Mouse (Mus musculus) kidney, postnatal 0 days (tissue): Measurements from ENCODE around the gene Cyp1a2. TPM values are rescaled to one million over a fixed set of nuclear protein-coding genes. Genes with fewer than 3 reads are reported as not detected.
A peak's percentile ranks its signal among the peaks of the same experiment; 100 is the strongest.

Experiments used
- ATAC-seq: fragments of 200-750 bp; cut with Nextera tagmentation; replicated peaks from 2 replicates; pipeline ENCODE4 v1.8.0; 2017; ENCODE audit warnings: low read depth, moderate number of reproducible peaks, moderate TSS enrichment, moderate library complexity; ENCODE audit not compliant: low FRiP score
- DNase-seq: peaks from one replicate; pipeline ENCODE4 v3.0.0-alpha.2; 2016; ENCODE audit warnings: low spot score
- H3K27ac ChIP-seq: fragments of 300-500 bp; sonication (generic); 2 replicates; pipeline ENCODE4 v1.5.1; 2014; ENCODE audit warnings: mild to moderate bottlenecking
- H3K27me3 ChIP-seq: fragments of 300-500 bp; sonication (generic); 2 replicates; pipeline ENCODE4 v1.6.1; 2014; ENCODE audit warnings: low read length, mixed read lengths; ENCODE audit not compliant: insufficient read depth
- H3K36me3 ChIP-seq: fragments of 300-500 bp; sonication (generic); 2 replicates; pipeline ENCODE4 v1.6.1; 2014; ENCODE audit warnings: low read length, mixed read lengths; ENCODE audit not compliant: insufficient read depth
- H3K4me1 ChIP-seq: fragments of 300-500 bp; sonication (generic); replicated peaks from 2 replicates; pipeline ENCODE4 v1.6.1; 2014; ENCODE audit warnings: antibody characterized with exemption, low read length, mixed read lengths; ENCODE audit not compliant: insufficient read depth
- H3K4me2 ChIP-seq: fragments of 300-500 bp; sonication (generic); 2 replicates; pipeline ENCODE4 v1.6.1; 2014; ENCODE audit warnings: mild to moderate bottlenecking, low read length, moderate library complexity, mixed read lengths
- H3K4me3 ChIP-seq: fragments of 300-500 bp; sonication (generic); replicated peaks from 2 replicates; pipeline ENCODE4 v1.5.1; 2014; ENCODE audit warnings: low read depth, low read length
- H3K9ac ChIP-seq: fragments of 300-500 bp; sonication (generic); 2 replicates; pipeline ENCODE4 v1.6.1; 2014; ENCODE audit warnings: low read depth, low read length
- H3K9me3 ChIP-seq: fragments of 300-500 bp; sonication (generic); replicated peaks from 2 replicates; pipeline ENCODE4 v1.6.1; 2016; ENCODE audit warnings: low read length, inconsistent platforms, mixed read lengths
- CTCF ChIP-seq: IDR thresholded peaks from 2 replicates; pipeline ENCODE4 v1.5.1; 2016; ENCODE audit warnings: antibody characterized with exemption, low read depth, mild to moderate bottlenecking, moderate library complexity
- WGBS: fragments of 180-500 bp; shearing (Covaris S2); extraction: QIAGEN DNeasy Blood & Tissue Kit; methylation state at CpG from one replicate; pipeline ENCODE4 v1.1.7; 2014; 5-methylcytosine and 5-hydroxymethylcytosine counted together
- polyA plus RNA-seq: library from polyadenylated mRNA; unstranded; fragments of >200 nt; fragmentation: Nextera tagmentation; extraction: Ambion mirVana; gene quantifications from 2 replicates; pipeline ENCODE4 v1.2.1, GENCODE M21; 2015

Gene Cyp1a2
- polyA plus RNA-seq, 1 experiment from 2014 or later: not detected

- no peaks in the 10 kb centered on the region for H3K36me3 ChIP-seq
These were observed 24.5 kb downstream of the Cyp1a2 start for GRCm38 (mm10) chr9:57658970-57659369.

GRCm38 (mm10) chr9:57657843-57658242 lies 25.7 kb downstream of the Cyp1a2 start:
- WGBS: 48% methylated on average over 4 of the region's 4 CpGs
- Histone ChIP-seq H3K36me3 (no peaks in the 10 kb centered on the region), H3K4me1 (no peaks in the 10 kb centered on the region), H3K4me3 (no peak overlapping the region), H3K27me3 (no peaks in the 10 kb centered on the region), H3K9ac (no peak overlapping the region), H3K9me3 (no peaks in the 10 kb centered on the region), H3K4me2 (no peak overlapping the region), H3K27ac (no peak overlapping the region)
- ATAC-seq (no peak), DNase-seq (no peak)
- TF ChIP-seq CTCF: peak; percentile 46

More at GRCm38 (mm10) chr9:57658970-57659369, 24.5 kb downstream of the Cyp1a2 start:
- DNase-seq: no peak
- WGBS: 89% methylated on average over 4 of the region's 4 CpGs
- H3K4me1 ChIP-seq: no peaks in the 10 kb centered on the region
- H3K9ac ChIP-seq: no peak overlapping the region
- no peaks in the 10 kb centered on the region for H3K27me3 ChIP-seq
- TF ChIP-seq CTCF: peak; percentile 26; the same call in 1 of the 2 replicates
- H3K9me3 ChIP-seq: no peaks in the 10 kb centered on the region
- no peak overlapping the region for H3K4me2 ChIP-seq
- H3K27ac ChIP-seq: no peak overlapping the region
- H3K4me3 ChIP-seq: no peak overlapping the region
- no peak for ATAC-seq

GRCm38 (mm10) chr9:57656631-57657350 lies 26.7 kb downstream of the Cyp1a2 start:
- no peak for TF ChIP-seq CTCF
- no peak overlapping the region for H3K4me3 ChIP-seq
- no peaks in the 10 kb centered on the region for H3K36me3 ChIP-seq
- no peaks in the 10 kb centered on the region for H3K4me1 ChIP-seq
- WGBS: 70% methylated on average over 19 of the region's 19 CpGs
- no peak overlapping the region for H3K4me2 ChIP-seq
- no peak overlapping the region for H3K9ac ChIP-seq
- ATAC-seq: no peak
- no peaks in the 10 kb centered on the region for H3K9me3 ChIP-seq
- H3K27me3 ChIP-seq: no peaks in the 10 kb centered on the region
- H3K27ac ChIP-seq: no peak overlapping the region
- DNase-seq: no peak

GRCm38 (mm10) chr9:57655749-57656148 lies 27.8 kb downstream of the Cyp1a2 start:
- DNase-seq (peak; percentile 92), ATAC-seq (peak; percentile 78)
- H3K9ac ChIP-seq: no peak overlapping the region
- peak; percentile 96 for TF ChIP-seq CTCF
- H3K4me3 ChIP-seq: no peak overlapping the region
- no peak overlapping the region for H3K27ac ChIP-seq
- WGBS: 2% methylated on average over 11 of the region's 11 CpGs
- no peaks in the 10 kb centered on the region for H3K27me3 ChIP-seq
- no peaks in the 10 kb centered on the region for H3K9me3 ChIP-seq
- peak overlapping the region; percentile 27; the same call in 1 of the 2 replicates for H3K4me2 ChIP-seq
- H3K4me1 ChIP-seq: no peaks in the 10 kb centered on the region
- no peaks in the 10 kb centered on the region for H3K36me3 ChIP-seq

GRCm38 (mm10) chr9:57654966-57655365 lies 28.5 kb downstream of the Cyp1a2 start:
- no peaks in the 10 kb centered on the region for H3K36me3 ChIP-seq
- H3K9ac ChIP-seq: no peak overlapping the region
- 88% methylated on average over 1 of the region's 1 CpGs for WGBS
- no peak overlapping the region for H3K4me3 ChIP-seq
- H3K4me2 ChIP-seq: no peak overlapping the region
- H3K27ac ChIP-seq: no peak overlapping the region
- no peak for ATAC-seq
- H3K4me1 ChIP-seq: no peaks in the 10 kb centered on the region
- H3K9me3 ChIP-seq: no peaks in the 10 kb centered on the region
- H3K27me3 ChIP-seq: no peaks in the 10 kb centered on the region
- no peak for DNase-seq
- TF ChIP-seq CTCF: no peak

GRCm38 (mm10) chr9:57653283-57653682 lies 30.2 kb downstream of the Cyp1a2 start, which contains the start of gene Csk:
Gene Csk, minus strand, starts transcription at chr9:57653631.
- no peaks in the 10 kb centered on the region for H3K9me3 ChIP-seq
- H3K27me3 ChIP-seq: no peaks in the 10 kb centered on the region
- H3K4me2 ChIP-seq: no peak within 1 kb of the TSS
- no peak within 1 kb of the TSS for H3K9ac ChIP-seq
- no peaks in the 10 kb centered on the region for H3K4me1 ChIP-seq
- no peak within 1 kb of the TSS for H3K4me3 ChIP-seq
- no peaks in the 10 kb centered on the region for H3K36me3 ChIP-seq
- DNase-seq (no peak), ATAC-seq (no peak)
- TF ChIP-seq CTCF: no peak
- WGBS: 65% methylated on average over 5 of the region's 5 CpGs
- H3K27ac ChIP-seq: no peak within 1 kb of the TSS
